Mouse (Mus musculus) forelimb bud, embryonic 11.5 days (tissue): ENCODE measurements around the gene Yipf4.

Experiments
- DNase-seq: peaks from one replicate; pipeline ENCODE4 v3.0.0-alpha.2; 2012; ENCODE audit warnings: low read depth, low spot score

The Yipf4 gene

DNA sequence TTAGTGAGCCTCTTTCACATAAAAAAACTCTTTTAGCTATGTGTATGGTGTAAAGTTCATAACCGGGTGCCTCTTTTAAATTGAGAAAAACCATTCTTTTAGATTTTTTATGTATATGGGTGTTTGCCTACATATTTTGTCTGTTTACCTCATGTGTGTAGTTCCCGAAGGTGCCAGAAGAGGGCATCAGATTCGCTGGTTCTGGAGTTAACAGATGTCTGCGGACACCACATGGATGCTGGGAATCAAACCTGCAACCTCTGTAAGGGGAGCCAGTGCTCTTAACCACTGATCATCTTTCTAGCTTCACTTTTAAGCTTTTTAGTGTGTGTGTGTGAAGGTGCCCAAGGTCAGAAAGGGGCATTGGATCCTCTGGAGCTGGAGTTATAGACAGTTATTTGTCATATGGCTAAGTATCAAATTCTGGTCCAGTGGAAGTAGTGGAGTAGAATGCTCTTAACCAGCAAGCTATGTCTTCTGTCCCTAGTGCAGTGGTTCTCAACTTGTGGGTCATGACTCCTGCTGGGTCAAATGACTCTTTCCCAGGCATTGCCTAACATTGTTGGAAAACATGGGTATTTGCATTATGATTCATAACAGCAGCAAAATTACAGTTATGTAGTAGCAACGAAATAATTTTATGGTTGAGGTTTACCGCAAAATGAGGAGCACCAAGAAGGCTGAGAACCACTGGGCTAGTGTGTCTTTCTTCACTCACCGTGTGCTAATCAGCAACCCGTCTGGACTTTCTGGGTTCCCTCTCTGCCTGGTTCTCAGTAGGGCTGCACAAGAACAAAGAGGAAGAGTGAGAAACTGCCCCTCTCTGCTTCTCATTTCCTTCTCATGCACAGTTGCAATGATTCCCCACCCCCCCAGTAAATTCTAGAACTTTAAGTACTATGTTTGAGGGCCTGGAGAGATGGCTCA lies 33.8 kb downstream of the Yipf4 start:
- no peak for DNase-seq

DNA sequence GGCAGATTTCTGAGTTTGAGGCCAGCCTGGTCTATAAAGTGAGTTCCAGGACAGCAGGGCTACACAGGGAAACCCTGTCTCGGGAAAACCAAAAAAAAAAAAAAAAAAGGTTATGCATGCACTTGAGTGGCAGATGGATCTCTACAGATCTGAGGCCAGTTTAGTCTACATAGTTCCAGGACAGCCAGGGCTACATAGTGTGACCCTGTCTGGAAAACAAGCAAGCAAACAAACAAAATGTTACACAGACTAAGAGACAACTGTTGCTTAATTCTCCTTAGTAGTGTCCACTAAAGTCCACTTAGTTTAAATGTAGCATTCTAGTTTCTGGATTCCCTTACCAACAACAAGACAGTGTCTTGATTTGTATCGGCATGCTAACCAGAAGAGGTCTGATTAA lies 36.8 kb downstream of the Yipf4 start:
- no peak for DNase-seq

DNA sequence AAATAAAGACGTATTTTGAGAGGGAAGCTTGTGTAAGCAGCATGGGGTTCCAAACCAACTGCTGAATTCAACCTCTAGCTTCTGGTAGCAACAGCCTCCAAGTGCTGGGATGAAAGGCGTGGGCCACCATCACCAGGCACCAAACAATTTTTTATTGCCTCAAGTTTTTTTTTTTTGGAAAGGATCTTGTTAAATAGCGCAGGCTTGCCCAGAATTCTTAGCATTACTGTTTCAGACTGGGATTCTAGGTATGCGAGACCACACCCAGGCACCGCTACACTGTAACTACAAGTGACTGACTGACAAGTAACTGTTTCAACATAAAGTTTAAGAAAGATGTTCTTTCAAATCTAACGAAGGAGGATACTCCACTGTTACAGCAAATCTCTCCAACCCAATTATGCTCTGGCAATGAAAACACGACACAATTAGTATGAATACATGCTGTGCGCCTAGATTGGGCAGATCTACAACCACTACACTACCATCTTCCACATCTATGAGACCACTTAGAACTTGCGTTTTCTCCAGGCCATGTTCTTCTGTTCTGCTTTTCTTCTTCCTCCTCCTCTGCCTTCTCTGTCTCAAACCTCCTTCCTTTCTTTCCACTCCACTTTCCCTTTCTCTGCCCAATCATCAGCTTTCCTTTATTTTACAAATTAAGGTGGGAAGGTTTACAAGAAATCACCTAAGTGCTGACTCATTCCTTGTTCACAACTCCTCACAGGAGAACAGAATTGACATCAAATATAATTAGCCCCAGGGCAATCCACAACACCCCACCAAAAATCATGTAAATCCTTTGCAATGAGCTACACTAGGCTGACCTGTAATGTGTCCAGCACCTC lies 37.7 kb downstream of the Yipf4 start:
- DNase-seq, result no peak

DNA sequence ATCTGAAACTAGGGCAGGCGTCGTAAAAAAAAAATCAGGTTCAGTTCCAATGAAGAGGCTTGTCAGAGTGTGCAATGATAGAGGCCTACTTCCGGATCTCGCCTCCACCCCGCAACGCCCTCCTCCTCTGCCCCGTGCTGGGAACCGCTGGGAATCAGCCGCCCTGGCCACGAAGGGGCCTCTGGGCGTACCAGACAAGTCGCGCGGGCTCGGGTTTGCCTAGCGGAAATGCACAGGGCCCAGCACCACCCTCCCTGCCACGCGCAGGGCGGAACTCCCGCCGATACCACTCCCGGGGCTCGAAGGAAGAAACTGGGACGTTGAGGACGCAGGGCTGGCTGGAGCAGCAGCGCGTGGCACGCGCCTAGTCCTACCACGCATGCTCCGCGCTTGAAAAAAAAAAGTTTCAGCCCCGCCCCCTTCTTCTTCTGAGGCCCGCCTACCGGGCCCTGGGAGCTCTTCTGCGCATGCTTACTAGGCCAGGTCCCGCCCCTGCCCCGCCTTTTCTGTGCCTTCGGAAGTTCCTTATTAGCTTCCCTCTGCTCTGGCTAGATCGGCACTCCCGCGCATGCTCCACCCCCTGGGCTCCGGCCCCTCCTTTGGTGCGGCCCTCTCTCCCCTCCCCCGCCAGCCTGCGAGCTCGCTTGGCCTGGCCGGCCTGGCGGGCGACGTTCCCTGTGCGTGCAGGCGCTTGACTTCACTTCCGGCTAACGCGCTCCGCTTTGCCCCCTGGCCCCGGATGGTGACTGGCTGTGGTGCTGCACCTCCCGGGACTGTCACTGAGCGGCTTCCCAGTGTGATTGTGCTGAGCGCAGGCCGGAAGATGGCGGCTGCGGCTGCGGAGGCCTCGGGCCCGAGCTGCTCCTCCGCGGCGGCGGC lies 38.7 kb downstream of the Yipf4 start, which contains the start of gene Birc6:
Gene Birc6 (plus strand): TSS at position 567 of the 879 bp plus-strand sequence.
- DNase-seq, result peak; percentile 99

DNA sequence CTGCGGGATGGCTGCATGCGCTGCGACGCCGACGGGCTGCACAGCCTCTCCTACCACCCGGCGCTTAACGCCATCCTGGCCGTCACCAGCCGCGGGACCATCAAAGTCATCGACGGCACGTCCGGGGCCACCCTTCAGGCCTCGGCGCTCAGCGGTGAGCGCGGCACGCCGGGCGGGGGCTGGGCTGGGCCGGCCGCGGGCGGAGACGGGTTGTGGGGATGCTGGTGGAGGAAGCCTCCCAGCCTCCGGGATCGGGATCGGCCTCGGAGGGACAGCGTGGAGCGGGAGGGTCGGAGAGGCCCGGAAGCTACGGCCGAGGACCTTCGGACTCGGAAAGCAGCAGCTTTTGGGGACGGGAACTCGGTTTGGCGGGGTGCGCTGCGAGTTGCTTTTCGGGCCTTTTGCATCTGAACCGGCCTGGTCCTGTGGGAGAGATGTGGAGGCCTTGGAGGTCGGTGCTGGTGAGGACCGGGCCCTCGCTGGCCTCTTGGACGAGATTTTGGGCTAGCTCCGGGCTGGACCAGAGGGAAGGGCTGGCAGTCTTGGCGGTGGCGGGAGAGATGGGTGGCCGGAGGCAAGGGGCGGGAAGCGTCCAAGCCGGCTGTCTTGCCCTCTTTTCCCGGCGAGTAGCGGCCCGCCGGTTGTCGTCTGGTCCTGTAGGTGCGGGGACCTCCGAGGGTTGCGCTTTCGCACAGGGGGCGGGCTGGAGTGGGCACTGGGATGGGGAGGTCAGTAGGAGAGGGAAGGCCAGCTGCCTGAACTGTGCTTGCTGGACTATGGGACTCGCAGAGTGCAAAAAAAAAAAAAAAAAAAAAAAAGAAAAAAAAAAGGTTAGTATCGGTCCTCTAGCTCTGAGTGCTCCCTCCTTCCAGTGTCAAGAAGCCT lies 39.6 kb downstream of the Yipf4 start:
- DNase-seq, result peak; percentile 24

DNA sequence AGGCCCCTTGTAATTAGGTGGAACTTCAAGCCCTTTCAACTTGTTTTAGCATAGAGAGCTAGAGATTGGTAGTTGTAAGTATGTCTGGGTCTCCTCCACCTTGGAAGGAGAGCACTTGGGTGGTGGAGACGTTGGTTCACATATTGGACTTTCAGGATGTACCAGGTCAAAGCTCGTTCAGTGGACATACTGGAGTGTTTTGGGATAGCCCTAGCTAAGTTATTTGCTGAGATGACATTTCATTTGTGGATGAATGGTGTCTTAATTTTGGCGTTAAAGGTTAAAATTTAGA lies 40.2 kb downstream of the Yipf4 start:
- no peak for DNase-seq

DNA sequence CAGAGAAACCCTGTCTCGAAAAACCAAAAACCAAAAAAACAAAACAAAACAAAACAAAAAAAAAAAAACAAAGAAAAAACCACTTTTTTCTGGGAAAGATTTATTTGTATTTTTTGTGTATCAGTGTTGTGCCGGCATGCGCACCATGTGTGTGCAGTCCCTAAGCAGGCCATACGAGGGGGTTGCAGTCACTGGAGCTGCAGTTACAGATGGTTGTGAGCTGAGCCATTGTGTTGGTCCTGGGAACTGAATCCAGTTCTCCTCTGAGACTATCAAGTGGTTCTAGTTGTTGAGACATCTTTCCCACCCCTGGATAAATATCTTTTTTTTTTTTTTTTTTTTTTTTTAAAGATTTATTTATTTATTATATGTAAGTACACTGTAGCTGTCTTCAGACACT lies 45.7 kb downstream of the Yipf4 start:
- no peak for DNase-seq

DNA sequence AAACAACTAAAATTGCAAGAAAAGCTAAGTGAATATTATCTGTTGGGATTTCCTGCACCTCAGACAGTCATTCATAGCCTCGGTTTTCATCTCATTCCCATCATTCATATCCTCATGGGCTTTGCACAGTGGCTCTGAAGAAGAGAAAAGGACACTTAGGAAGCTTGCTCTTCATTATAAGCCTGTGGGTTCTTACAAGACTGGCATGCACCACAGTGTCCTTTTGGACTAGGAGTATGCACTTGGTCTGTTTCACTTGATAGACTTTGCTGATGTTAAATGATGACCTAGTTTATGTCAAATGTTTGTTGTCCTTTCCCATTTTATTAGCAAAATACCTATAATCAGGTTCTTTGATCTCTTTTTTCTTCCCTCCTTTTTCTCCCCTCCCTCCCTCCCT lies 48.2 kb downstream of the Yipf4 start:
- no peak for DNase-seq

DNA sequence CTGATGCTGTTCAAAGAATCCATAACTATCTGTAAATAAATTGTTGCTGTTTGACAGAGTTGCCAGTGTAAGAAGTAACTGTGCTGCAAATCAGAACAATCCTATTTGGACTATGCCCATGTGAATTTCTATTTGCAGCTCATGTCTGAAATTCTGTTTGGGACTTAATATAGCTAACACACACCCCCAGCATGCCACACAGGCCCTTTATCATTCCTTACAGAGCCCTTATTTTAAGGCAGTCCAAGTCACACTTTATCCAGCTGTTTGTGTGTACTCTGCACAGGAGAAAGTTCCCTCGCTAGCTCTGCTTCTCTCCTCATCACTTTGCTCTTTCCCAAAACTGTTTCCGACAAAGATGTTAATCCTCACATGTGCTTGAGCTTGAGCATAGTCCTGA lies 54.3 kb downstream of the Yipf4 start:
- no peak for DNase-seq
